In genomic region chr14:76505101-76505438, GRCm38 (mm10) we compare ENCODE assay signal across 7 mouse cellular contexts. TPM values are rescaled to one million over a fixed set of nuclear protein-coding genes. Genes with fewer than 3 reads are reported as not detected.
DNase-seq lines count a peak whose midpoint lies in the region; ATAC-seq and TF ChIP-seq lines count a peak whose summit lies in the region.

No protein-coding gene starts in this region.

- H3K27ac ChIP-seq in lung, embryonic 16.5 days (ENCODE audit: low read length): peak overlapping the region; percentile 99
- H3K27ac ChIP-seq in embryonic facial prominence, embryonic 15.5 days (replicated peaks): peak overlapping the region; percentile 99
- H3K27ac ChIP-seq in intestine, postnatal 0 days (ENCODE audit: low read depth, low read length): peak overlapping the region; percentile 98
- H3K27ac ChIP-seq in olfactory bulb, adult 2 months (ENCODE audit: insufficient read depth, low read depth, low read length): peak overlapping the region; percentile 99

- no peaks in the 10 kb centered on the region for H3K27me3 ChIP-seq in lung, embryonic 16.5 days (ENCODE audit: control insufficient read depth, insufficient read depth, low read depth, low read length)
- H3K27me3 ChIP-seq in embryonic facial prominence, embryonic 15.5 days: no peaks in the 10 kb centered on the region
- H3K27me3 ChIP-seq in intestine, postnatal 0 days (replicated peaks; ENCODE audit: control insufficient read depth, insufficient read depth, low read length): no peaks in the 10 kb centered on the region

- under 1% methylated on average over 10 of the region's 10 CpGs for WGBS in lung, embryonic 16.5 days
- 1% methylated on average over 10 of the region's 10 CpGs for WGBS in embryonic facial prominence, embryonic 15.5 days
- WGBS in intestine, postnatal 0 days: under 1% methylated on average over 10 of the region's 10 CpGs
- WGBS in olfactory bulb, adult 2 months: under 1% methylated on average over 10 of the region's 10 CpGs

- peak overlapping the region; percentile 91 for H3K9ac ChIP-seq in lung, embryonic 16.5 days (ENCODE audit: low read length)
- H3K9ac ChIP-seq in embryonic facial prominence, embryonic 15.5 days: peak overlapping the region; percentile 96
- peak overlapping the region; percentile 92 for H3K9ac ChIP-seq in intestine, postnatal 0 days (ENCODE audit: low read depth, low read length)

- ATAC-seq in lung, embryonic 16.5 days (ENCODE audit: low read depth): no peak
- no peak for ATAC-seq in embryonic facial prominence, embryonic 15.5 days (ENCODE audit: insufficient number of reproducible peaks, low FRiP score, low TSS enrichment, low read depth)
- ATAC-seq in intestine, postnatal 0 days: no peak

- peaks cover 24% of the 10 kb centered on the region for H3K36me3 ChIP-seq in lung, embryonic 16.5 days (ENCODE audit: control insufficient read depth, insufficient read depth, low read length)
- peaks cover 15% of the 10 kb centered on the region for H3K36me3 ChIP-seq in embryonic facial prominence, embryonic 15.5 days
- peaks cover 8% of the 10 kb centered on the region; the same call in 1 of the 2 replicates for H3K36me3 ChIP-seq in intestine, postnatal 0 days (ENCODE audit: control insufficient read depth, insufficient read depth)

- no peak for TF ChIP-seq CTCF in intestine, postnatal 0 days (IDR thresholded peaks at IDR 0.05; ENCODE audit: low read depth)
- TF ChIP-seq CTCF in olfactory bulb, adult 2 months (IDR thresholded peaks at IDR 0.05; ENCODE audit: insufficient read depth, low read depth, low read length): no peak

- peak overlapping the region; percentile 90 for H3K4me3 ChIP-seq in lung, embryonic 16.5 days (ENCODE audit: low read length)
- H3K4me3 ChIP-seq in embryonic facial prominence, embryonic 15.5 days (replicated peaks): peak overlapping the region; percentile 69
- H3K4me3 ChIP-seq in intestine, postnatal 0 days (ENCODE audit: low read depth, low read length): peak overlapping the region; percentile 69
- H3K4me3 ChIP-seq in olfactory bulb, adult 2 months (ENCODE audit: insufficient read depth, low read depth, low read length): peak overlapping the region; percentile 88

- DNase-seq in lung, postnatal 10 days: no peak
- DNase-seq in cerebellum, adult 8-10 months: no peak
- no peak for DNase-seq in right cerebral cortex, postnatal 14 days

- no peaks in the 10 kb centered on the region for H3K9me3 ChIP-seq in lung, embryonic 16.5 days (ENCODE audit: control insufficient read depth, low read length)
- H3K9me3 ChIP-seq in embryonic facial prominence, embryonic 15.5 days (replicated peaks): no peaks in the 10 kb centered on the region
- H3K9me3 ChIP-seq in intestine, postnatal 0 days (ENCODE audit: control insufficient read depth): no peaks in the 10 kb centered on the region

- TF ChIP-seq POLR2A in olfactory bulb, adult 2 months (IDR thresholded peaks at IDR 0.05; ENCODE audit: insufficient read depth, low read depth, low read length): no peak

- H3K4me2 ChIP-seq in lung, embryonic 16.5 days (ENCODE audit: low read depth, low read length): peak overlapping the region; percentile 92
- H3K4me2 ChIP-seq in embryonic facial prominence, embryonic 15.5 days (replicated peaks): peak overlapping the region; percentile 60
- H3K4me2 ChIP-seq in intestine, postnatal 0 days (replicated peaks; ENCODE audit: low read depth): peak overlapping the region; percentile 79

- peaks cover 21% of the 10 kb centered on the region for H3K4me1 ChIP-seq in lung, embryonic 16.5 days (replicated peaks; ENCODE audit: control insufficient read depth, insufficient read depth, low read length)
- H3K4me1 ChIP-seq in embryonic facial prominence, embryonic 15.5 days: peaks cover 20% of the 10 kb centered on the region
- H3K4me1 ChIP-seq in intestine, postnatal 0 days (replicated peaks; ENCODE audit: control insufficient read depth, insufficient read depth, low read length): peaks cover 3% of the 10 kb centered on the region; the same call in 1 of the 2 replicates
- peaks cover 11% of the 10 kb centered on the region for H3K4me1 ChIP-seq in olfactory bulb, adult 2 months (ENCODE audit: control insufficient read depth, insufficient read depth, low read length)

RNA-seq across cellular contexts. Expression of gene Serp2, which starts 51.6 kb away (rescaled TPM):
- 6.3 and 7.2 TPM in 2 replicates for polyA plus RNA-seq in lung, embryonic 16.5 days (2015; fragmentation: Nextera tagmentation; extraction: Ambion mirVana)
- 7.3 and 8.3 TPM in 2 replicates for polyA plus RNA-seq in embryonic facial prominence, embryonic 15.5 days (2015; fragmentation: Nextera tagmentation; extraction: Ambion mirVana)
- 7.5 and 7.7 TPM in 2 replicates for polyA plus RNA-seq in intestine, postnatal 0 days (2015; fragmentation: Nextera tagmentation; extraction: Ambion mirVana)
- not detected in 2 replicates for polyA plus RNA-seq in olfactory bulb, adult 2 months (2012; ENCODE audit: insufficient read depth, insufficient read length, low replicate concordance, missing spikeins)
